Mouse (Mus musculus) small intestine, adult 2 months (tissue): ENCODE measurements around the gene Ythdf1.

Experiments
- CTCF ChIP-seq: fragments of 200-500 bp; IDR thresholded peaks from 2 replicates; pipeline ENCODE4 v1.5.1; 2012; ENCODE audit warnings: low read depth, mild to moderate bottlenecking, control low read depth, inconsistent platforms, low read length, moderate library complexity, mixed read lengths; ENCODE audit not compliant: insufficient replicate concordance, insufficient read length; ENCODE audit errors: extremely low read depth
- POLR2A ChIP-seq: fragments of 200-500 bp; IDR thresholded peaks from 2 replicates; pipeline ENCODE4 v1.6.1; 2012; ENCODE audit warnings: low read depth, mild to moderate bottlenecking, control low read depth, inconsistent platforms, low read length, moderate library complexity

- TF ChIP-seq CTCF (no peak), POLR2A (no peak)
Observed at GRCm38 (mm10) chr2:180885270-180885669, 35.5 kb downstream of the Ythdf1 start.
